Mouse (Mus musculus) ES-E14 (cell line): Measurements from ENCODE around the gene Smyd3.

Source experiments
- MAFK ChIP-seq: IDR thresholded peaks from 2 replicates; pipeline ENCODE4 v1.6.1; 2014; ENCODE audit warnings: mild to moderate bottlenecking, low read depth, low read length, inconsistent platforms; ENCODE audit not compliant: insufficient read depth
- ZC3H11A ChIP-seq: IDR thresholded peaks from 2 replicates; pipeline ENCODE4 v1.6.1; 2012; ENCODE audit warnings: low read depth, mild to moderate bottlenecking, inconsistent platforms, low read length, borderline replicate concordance
- ZNF384 ChIP-seq: IDR thresholded peaks from 2 replicates; pipeline ENCODE4 v1.6.1; 2012; ENCODE audit warnings: low read depth, low read length, inconsistent platforms

GRCm38 (mm10) chr1:179492908-179493307 is 24.9 kb downstream of the Smyd3 start:
- TF ChIP-seq ZC3H11A (no peak), ZNF384 (no peak), MAFK (no peak)
